Mouse (Mus musculus) MEL (cell line): Measurements from ENCODE around the gene B3gntl1.

Source experiments
- CTCF ChIP-seq, 3 experiments: IDR thresholded peaks in 2 of 3; conservative IDR thresholded peaks in 1 of 3; 2 replicates each; pipeline ENCODE4 v1.5.1; 2011 to 2012; ENCODE audit warnings: low read length in 3 of 3, low read depth in 2 of 3, mild to moderate bottlenecking in 2 of 3, improper control_type of control experiment in 1 of 3, inconsistent platforms in 1 of 3, mixed read lengths in 1 of 3, moderate library complexity in 1 of 3; ENCODE audit not compliant: control insufficient read depth in 1 of 3, insufficient read depth in 1 of 3, poor library complexity in 1 of 3, severe bottlenecking in 1 of 3
- EP300 ChIP-seq, 2 experiments: IDR thresholded peaks; 2 replicates each; pipeline ENCODE4 v1.6.1; 2011; ENCODE audit warnings: improper control_type of control experiment in 2 of 2, low read length in 2 of 2, low read depth in 1 of 2, mild to moderate bottlenecking in 1 of 2
- ETS1 ChIP-seq: IDR thresholded peaks from 2 replicates; pipeline ENCODE4 v1.6.1; 2012; ENCODE audit warnings: low read depth, mild to moderate bottlenecking, inconsistent platforms, low read length, improper control_type of control experiment, moderate library complexity
- GABPA ChIP-seq: IDR thresholded peaks from 2 replicates; pipeline ENCODE4 v1.6.1; 2012; ENCODE audit warnings: low read depth, mild to moderate bottlenecking, inconsistent platforms, low read length, improper control_type of control experiment, moderate library complexity
- GATA1 ChIP-seq: IDR thresholded peaks from 2 replicates; pipeline ENCODE4 v1.6.1; 2011; ENCODE audit warnings: low read depth, low read length, improper control_type of control experiment
- JUND ChIP-seq: IDR thresholded peaks from 2 replicates; pipeline ENCODE4 v1.6.1; 2011; ENCODE audit warnings: low read depth, mild to moderate bottlenecking, improper control_type of control experiment, low read length
- MAFK ChIP-seq: IDR thresholded peaks from 2 replicates; pipeline ENCODE4 v1.6.1; 2011; ENCODE audit warnings: low read depth, mild to moderate bottlenecking, low read length, improper control_type of control experiment, borderline replicate concordance
- MEF2A ChIP-seq: IDR thresholded peaks from 2 replicates; pipeline ENCODE4 v1.6.1; 2014; ENCODE audit warnings: low read depth, mild to moderate bottlenecking, inconsistent platforms, low read length, improper control_type of control experiment; ENCODE audit not compliant: poor library complexity, insufficient replicate concordance, severe bottlenecking; ENCODE audit errors: extremely low read depth
- MYC ChIP-seq: IDR thresholded peaks from 2 replicates; pipeline ENCODE4 v1.6.1; 2011; ENCODE audit warnings: low read depth, mild to moderate bottlenecking, low read length, improper control_type of control experiment, moderate library complexity
- NRF1 ChIP-seq: IDR thresholded peaks from 2 replicates; pipeline ENCODE4 v1.6.1; 2014; ENCODE audit warnings: low read depth, mild to moderate bottlenecking, inconsistent platforms, low read length, improper control_type of control experiment, moderate library complexity; ENCODE audit not compliant: poor library complexity, insufficient read depth, severe bottlenecking
- POLR2A ChIP-seq, 2 experiments: IDR thresholded peaks; 2 replicates each; pipeline ENCODE4 v1.6.1; 2011 to 2012; ENCODE audit warnings: low read length in 2 of 2, mild to moderate bottlenecking in 2 of 2, control low read depth in 1 of 2, improper control_type of control experiment in 1 of 2, low read depth in 1 of 2, moderate library complexity in 1 of 2; ENCODE audit not compliant: control insufficient read depth in 1 of 2, insufficient read depth in 1 of 2, poor library complexity in 1 of 2
- SMC3 ChIP-seq: IDR thresholded peaks from 2 replicates; pipeline ENCODE4 v1.6.1; 2011; ENCODE audit warnings: low read depth, low read length, improper control_type of control experiment
- TCF12 ChIP-seq: IDR thresholded peaks from 2 replicates; pipeline ENCODE4 v1.6.1; 2014; ENCODE audit warnings: low read depth, mild to moderate bottlenecking, inconsistent platforms, low read length, improper control_type of control experiment, moderate library complexity
- ZKSCAN1 ChIP-seq: IDR thresholded peaks from 2 replicates; pipeline ENCODE4 v1.6.1; 2012; ENCODE audit warnings: low read depth, mild to moderate bottlenecking, inconsistent platforms, low read length, improper control_type of control experiment, moderate library complexity

DNA sequence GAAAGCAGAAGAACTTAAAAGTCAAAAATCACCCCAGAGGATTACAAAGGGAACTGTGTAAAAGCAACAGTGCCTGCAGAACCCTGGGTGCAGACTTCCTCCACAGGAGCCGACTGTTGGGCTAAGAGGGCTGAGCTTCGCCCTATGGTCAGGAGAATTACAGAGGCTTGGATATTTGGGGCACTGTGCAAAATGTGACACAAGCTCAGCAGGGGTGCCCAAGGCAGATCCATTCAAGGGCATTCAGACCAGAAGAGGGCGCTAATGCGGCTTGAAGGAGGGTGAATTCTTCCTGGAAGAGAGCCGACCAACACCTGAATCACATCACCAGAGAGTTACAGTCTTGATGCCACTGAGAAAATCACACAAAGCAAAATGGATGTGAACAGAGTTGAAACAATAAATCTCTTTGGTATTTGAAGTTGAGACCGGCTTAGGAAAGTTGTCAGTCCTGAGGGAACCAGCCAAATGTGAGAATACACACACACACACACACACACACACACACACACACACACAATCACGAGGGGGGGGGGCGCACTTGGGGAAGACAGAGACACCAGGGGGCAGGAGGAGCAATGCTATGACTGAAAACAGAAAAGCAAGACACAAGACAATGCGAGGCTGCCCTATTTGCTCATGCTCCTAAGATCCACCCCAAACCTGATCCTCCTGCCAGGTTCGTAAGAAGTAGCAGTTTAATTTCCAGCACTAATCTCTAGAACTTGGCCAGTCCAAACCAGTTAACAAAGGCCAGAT lies 20.2 kb downstream of the B3gntl1 start:
- TF ChIP-seq SMC3 = peak; percentile 95
- no peak for TF ChIP-seq JUND
- peak; percentile 67 to 90 (median 90) for TF ChIP-seq CTCF (IDR thresholded peaks at IDR 0.05 in 2 of 3, conservative IDR thresholded peaks at IDR 0.05 in 1 of 3; ENCODE audit: control insufficient read depth in 1 of 3, insufficient read depth in 1 of 3, low read depth in 2 of 3, low read length in 3 of 3, poor library complexity in 1 of 3, severe bottlenecking in 1 of 3)
- TF ChIP-seq ZKSCAN1 = no peak
- no peak for TF ChIP-seq EP300 (IDR thresholded peaks at IDR 0.05; ENCODE audit: low read depth in 1 of 2, low read length in 2 of 2)
- TF ChIP-seq GATA1 = no peak
- no peak for TF ChIP-seq POLR2A (IDR thresholded peaks at IDR 0.05; ENCODE audit: control insufficient read depth in 1 of 2, insufficient read depth in 1 of 2, low read depth in 1 of 2, low read length in 2 of 2, poor library complexity in 1 of 2)
- TF ChIP-seq GABPA = no peak
- TF ChIP-seq MEF2A = no peak
- TF ChIP-seq TCF12 = no peak
- TF ChIP-seq ETS1 = no peak
- TF ChIP-seq MYC = no peak
- no peak for TF ChIP-seq MAFK
- no peak for TF ChIP-seq NRF1
